Mouse (Mus musculus): ENCODE measurements around the gene Mad1l1. TPM values are rescaled to one million over a fixed set of nuclear protein-coding genes. Genes with fewer than 3 reads are reported as not detected.

Mad1l1 gene
- total and polyA plus RNA-seq, 3 experiments, result 40.5 to 65.2 TPM; not detected in 1

DNA sequence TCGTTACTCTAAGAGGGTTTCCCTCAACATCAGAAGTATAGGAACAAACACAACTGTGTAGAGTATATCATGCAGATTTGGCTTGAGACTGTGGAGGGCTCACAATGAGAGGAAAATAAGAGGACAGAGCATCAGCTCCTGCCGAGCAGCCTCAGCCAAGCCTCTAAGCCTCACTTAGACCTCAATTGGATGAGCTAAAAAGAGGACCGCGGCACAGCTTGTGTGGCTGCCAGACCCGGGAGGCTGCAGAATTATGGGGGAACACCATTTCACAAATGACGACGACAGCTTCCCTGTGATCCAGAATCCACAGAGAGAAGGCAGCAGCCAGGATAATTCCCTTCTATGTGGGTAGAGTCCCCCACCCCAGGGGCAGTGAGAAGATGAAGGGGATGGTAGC is 138.0 kb downstream of the Mad1l1 start:
- Histone ChIP-seq H3K79me2 (ENCODE audit: control insufficient read depth, insufficient read depth, low read length, poor library complexity) (no peaks in the 10 kb centered on the region), H3K4me1 (ENCODE audit: control insufficient read depth in 1 of 2, insufficient read depth in 2 of 2, low read length in 2 of 2) (no peaks in the 10 kb centered on the region), H3K4me3 (ENCODE audit: control insufficient read depth in 1 of 2, insufficient read depth in 1 of 2, low read depth in 2 of 2, low read length in 2 of 2) (no peak overlapping the region), H3K27ac (ENCODE audit: control insufficient read depth, low read depth, low read length) (no peak overlapping the region), H3K36me3 (ENCODE audit: control insufficient read depth in 1 of 2, insufficient read depth in 2 of 2, low read length in 2 of 2) (no peaks in the 10 kb centered on the region; a peak in 2 of 4 replicates), H3K27me3 (ENCODE audit: control insufficient read depth in 1 of 2, insufficient read depth in 2 of 2, low read length in 2 of 2) (no peaks in the 10 kb centered on the region), H3K9me3 (replicated peaks; ENCODE audit: insufficient read depth, low read length) (no peaks in the 10 kb centered on the region), H3K9ac (ENCODE audit: control insufficient read depth, low read depth, low read length, poor library complexity, severe bottlenecking) (no peak overlapping the region)
- DNase-seq (ENCODE audit: low read depth, low spot score), result no peak
- TF ChIP-seq ETS1 (IDR thresholded peaks at IDR 0.05; ENCODE audit: low read depth, low read length), result no peak
- TF ChIP-seq POLR2AphosphoS5 (IDR thresholded peaks at IDR 0.05; ENCODE audit: borderline replicate concordance, low read depth, low read length), result no peak
- no peak for TF ChIP-seq GABPA (IDR thresholded peaks at IDR 0.05; ENCODE audit: low read depth, low read length)
- TF ChIP-seq TBP (IDR thresholded peaks at IDR 0.05; ENCODE audit: low read depth, low read length), result no peak
- TF ChIP-seq MAZ (IDR thresholded peaks at IDR 0.05; ENCODE audit: low read depth, low read length), result no peak
- no peak for TF ChIP-seq RAD21 (IDR thresholded peaks at IDR 0.05; ENCODE audit: low read depth, low read length)
- no peak for TF ChIP-seq MYB (IDR thresholded peaks at IDR 0.05; ENCODE audit: low read depth, low read length)
- TF ChIP-seq NRF1 (IDR thresholded peaks at IDR 0.05; ENCODE audit: insufficient read depth, low read depth, low read length, poor library complexity, severe bottlenecking), result no peak
- TF ChIP-seq ZMIZ1 (IDR thresholded peaks at IDR 0.05; ENCODE audit: low read depth, low read length), result no peak
- no peak for TF ChIP-seq POLR2AphosphoS2 (IDR thresholded peaks at IDR 0.05; ENCODE audit: low read length)
- TF ChIP-seq MAX (IDR thresholded peaks at IDR 0.05; ENCODE audit: low read length), result no peak
- no peak for TF ChIP-seq JUND (IDR thresholded peaks at IDR 0.05; ENCODE audit: low read depth, low read length)
- no peak for TF ChIP-seq CHD2 (IDR thresholded peaks at IDR 0.05; ENCODE audit: low read length)
- TF ChIP-seq HCFC1 (IDR thresholded peaks at IDR 0.05; ENCODE audit: low read depth, low read length), result no peak
- no peak for TF ChIP-seq EP300 (IDR thresholded peaks at IDR 0.05; ENCODE audit: low read depth in 1 of 2, low read length in 2 of 2)
- TF ChIP-seq USF2 (IDR thresholded peaks at IDR 0.05; ENCODE audit: borderline replicate concordance in 1 of 2, insufficient read depth in 1 of 2, low read depth in 1 of 2, low read length in 2 of 2), result no peak
- TF ChIP-seq POLR2A (IDR thresholded peaks at IDR 0.05; ENCODE audit: control insufficient read depth in 1 of 2, insufficient read depth in 1 of 2, low read depth in 1 of 2, low read length in 2 of 2, poor library complexity in 1 of 2), result no peak

DNA sequence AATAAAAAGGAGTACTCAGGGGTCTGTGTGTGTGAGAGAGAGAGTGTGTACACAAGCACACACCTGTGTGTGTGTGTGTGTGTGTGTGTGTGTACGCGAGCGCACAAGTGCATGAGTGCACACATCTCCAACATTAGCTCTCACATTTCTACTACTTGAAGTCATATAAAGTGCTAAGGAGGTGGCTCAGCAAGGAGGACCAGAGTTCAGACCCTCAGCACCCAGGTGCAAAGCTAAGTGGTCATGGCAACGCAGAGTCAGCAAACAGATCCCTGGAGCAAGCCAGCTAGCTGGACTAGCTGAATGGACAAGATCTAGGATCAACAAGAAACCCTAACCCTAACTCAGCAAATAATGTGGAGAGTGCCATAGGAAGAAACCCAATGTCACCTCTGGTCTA is 139.0 kb downstream of the Mad1l1 start:
- no peaks in the 10 kb centered on the region for H3K27me3 ChIP-seq (ENCODE audit: control insufficient read depth in 1 of 2, insufficient read depth in 2 of 2, low read length in 2 of 2)
- H3K36me3 ChIP-seq (ENCODE audit: control insufficient read depth in 1 of 2, insufficient read depth in 2 of 2, low read length in 2 of 2), result no peaks in the 10 kb centered on the region; a peak in 2 of 4 replicates
- no peaks in the 10 kb centered on the region for H3K4me1 ChIP-seq (ENCODE audit: control insufficient read depth in 1 of 2, insufficient read depth in 2 of 2, low read length in 2 of 2)
- no peak overlapping the region for H3K9ac ChIP-seq (ENCODE audit: control insufficient read depth, low read depth, low read length, poor library complexity, severe bottlenecking)
- no peak overlapping the region for H3K27ac ChIP-seq (ENCODE audit: control insufficient read depth, low read depth, low read length)
- H3K4me3 ChIP-seq (ENCODE audit: control insufficient read depth in 1 of 2, insufficient read depth in 1 of 2, low read depth in 2 of 2, low read length in 2 of 2), result no peak overlapping the region
- no peak for TF ChIP-seq RCOR1 (IDR thresholded peaks at IDR 0.05; ENCODE audit: low read depth, low read length)
- no peak for TF ChIP-seq RAD21 (IDR thresholded peaks at IDR 0.05; ENCODE audit: low read depth, low read length)
- TF ChIP-seq MEF2A (IDR thresholded peaks at IDR 0.05; ENCODE audit: extremely low read depth, insufficient replicate concordance, low read depth, low read length, poor library complexity, severe bottlenecking), result no peak
- TF ChIP-seq BHLHE40 (IDR thresholded peaks at IDR 0.05; ENCODE audit: borderline replicate concordance, low read depth, low read length), result no peak
- TF ChIP-seq KAT2A (conservative IDR thresholded peaks at IDR 0.05; ENCODE audit: low read depth, low read length), result no peak
- no peak for TF ChIP-seq TCF12 (IDR thresholded peaks at IDR 0.05; ENCODE audit: low read depth, low read length)
- TF ChIP-seq GABPA (IDR thresholded peaks at IDR 0.05; ENCODE audit: low read depth, low read length), result no peak
- no peak for TF ChIP-seq POLR2AphosphoS5 (IDR thresholded peaks at IDR 0.05; ENCODE audit: borderline replicate concordance, low read depth, low read length)
- no peak for TF ChIP-seq POLR2AphosphoS2 (IDR thresholded peaks at IDR 0.05; ENCODE audit: low read length)
- TF ChIP-seq ZKSCAN1 (IDR thresholded peaks at IDR 0.05; ENCODE audit: low read depth, low read length), result no peak
- TF ChIP-seq MAFK (IDR thresholded peaks at IDR 0.05; ENCODE audit: borderline replicate concordance, low read depth, low read length), result no peak
- no peak for TF ChIP-seq NELFE (IDR thresholded peaks at IDR 0.05; ENCODE audit: low read depth, low read length)
- TF ChIP-seq USF2 (IDR thresholded peaks at IDR 0.05; ENCODE audit: borderline replicate concordance in 1 of 2, insufficient read depth in 1 of 2, low read depth in 1 of 2, low read length in 2 of 2), result no peak
- TF ChIP-seq TBP (IDR thresholded peaks at IDR 0.05; ENCODE audit: low read depth, low read length), result no peak
- TF ChIP-seq CHD2 (IDR thresholded peaks at IDR 0.05; ENCODE audit: low read length), result no peak
- no peak for TF ChIP-seq NRF1 (IDR thresholded peaks at IDR 0.05; ENCODE audit: insufficient read depth, low read depth, low read length, poor library complexity, severe bottlenecking)
- no peak for TF ChIP-seq ETS1 (IDR thresholded peaks at IDR 0.05; ENCODE audit: low read depth, low read length)
- TF ChIP-seq CHD1 (IDR thresholded peaks at IDR 0.05; ENCODE audit: low read depth, low read length), result no peak
- no peaks in the 10 kb centered on the region for H3K9me3 ChIP-seq (replicated peaks; ENCODE audit: insufficient read depth, low read length)
- H3K79me2 ChIP-seq (ENCODE audit: control insufficient read depth, insufficient read depth, low read length, poor library complexity), result no peaks in the 10 kb centered on the region
- DNase-seq (ENCODE audit: low read depth, low spot score), result no peak

Measured in MEL (cell line).